Mouse (Mus musculus): Measurements from ENCODE around the gene Gm38431. TPM values are rescaled to one million over a fixed set of nuclear protein-coding genes. Genes with fewer than 3 reads are reported as not detected.

Gm38431 gene
- total RNA-seq (2021) = 1 to 10 TPM; 2.1 to 3.5 TPM

GRCm38 (mm10) chr9:21091707-21092320 lies at the start of gene Gm38431, which contains the start of gene Raver1:
Gm38431 (minus strand) TSS chr9:21091997.
Raver1 (minus strand) TSS chr9:21092008.
- intact Hi-C loops (cut with DNase I) = loop anchor here (5.0 kb wide), 1 partner anchor 40 kb away; the partner anchor contains the start of gene Tyk2
- peak; percentile 97 for DNase-seq (ENCODE audit: low spot score in 2 of 2)

- DNase-seq (ENCODE audit: low spot score in 2 of 2) = no peak
- intact Hi-C loops (cut with DNase I) = no loop called here
These were observed 46.6 kb upstream of the Gm38431 start for GRCm38 (mm10) chr9:21138386-21138785.

DNA sequence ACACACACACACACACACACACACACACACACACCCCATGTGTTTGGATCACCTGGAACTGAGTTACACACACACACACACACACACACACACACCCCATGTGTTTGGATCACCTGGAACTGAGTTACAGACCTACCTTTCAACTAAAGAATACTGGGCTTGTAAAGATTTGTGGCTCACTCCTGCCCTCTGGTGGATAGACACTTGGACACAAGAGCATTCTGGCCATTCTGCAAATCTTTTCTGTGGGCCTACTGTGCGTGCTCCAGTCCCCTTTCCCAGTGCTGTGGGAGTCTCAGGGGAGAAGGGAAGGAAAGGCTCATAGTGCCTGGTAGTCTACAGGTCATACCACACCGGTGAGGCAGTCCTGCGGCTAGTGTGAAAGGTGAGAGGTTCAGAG lies 45.4 kb upstream of the Gm38431 start:
- peak; percentile 28 to 60 for DNase-seq (ENCODE audit: low spot score in 2 of 2)
- intact Hi-C loops (cut with DNase I) = no loop called here

DNA sequence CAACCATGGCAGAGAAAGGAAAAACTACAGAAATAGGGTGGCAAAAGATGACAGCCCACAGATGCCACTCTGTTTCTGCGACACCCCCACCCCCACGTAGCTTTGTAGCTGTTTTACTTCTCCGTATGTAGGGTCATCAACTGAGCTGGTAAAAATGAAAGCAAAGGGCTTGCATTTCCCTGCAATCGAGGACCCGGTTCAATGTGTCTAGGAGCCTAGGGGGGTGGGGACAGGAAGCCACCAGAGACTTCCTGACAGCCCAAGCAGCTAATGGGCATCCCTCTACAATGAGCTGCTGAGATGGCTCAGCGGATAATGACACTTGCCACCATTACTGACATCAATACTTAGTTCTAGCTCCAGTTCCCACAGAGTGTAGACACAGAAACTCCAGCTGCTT lies 44.6 kb upstream of the Gm38431 start:
- intact Hi-C loops (cut with DNase I) = no loop called here

DNA sequence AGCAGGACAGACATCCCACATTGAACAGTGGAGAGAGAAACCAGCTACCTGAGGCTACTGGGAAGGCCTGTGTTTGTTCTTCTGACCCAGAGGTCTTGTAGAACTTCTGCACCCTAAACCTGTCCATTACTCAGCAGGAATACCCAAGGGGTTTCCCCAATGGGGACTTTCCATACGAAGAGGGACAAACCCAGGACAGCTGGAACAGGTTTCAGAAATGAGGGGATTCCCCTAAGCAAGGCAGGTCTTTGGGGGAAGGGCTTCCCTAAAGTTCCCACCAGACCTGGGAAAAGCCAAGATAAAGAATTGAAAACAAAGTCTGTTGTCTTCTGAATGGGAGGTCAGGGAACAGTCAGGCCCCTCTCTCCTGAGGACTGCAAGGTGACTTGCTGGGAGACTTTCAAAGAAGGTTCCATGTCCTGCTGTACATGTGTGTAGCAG lies 44.2 kb upstream of the Gm38431 start:
- DNase-seq (ENCODE audit: low spot score in 2 of 2) = no peak
- intact Hi-C loops (cut with DNase I) = no loop called here

More for the DNA sequence above, 44.6 kb upstream of the Gm38431 start:
- no peak for DNase-seq (ENCODE audit: low spot score in 2 of 2)

- DNase-seq (ENCODE audit: low spot score in 2 of 2) = no peak
- intact Hi-C loops (cut with DNase I) = no loop called here
These were observed 43.6 kb upstream of the Gm38431 start for GRCm38 (mm10) chr9:21135329-21135890.

GRCm38 (mm10) chr9:21134595-21135328 lies 43.0 kb upstream of the Gm38431 start:
- intact Hi-C loops (cut with DNase I) = loop anchor here (5.0 kb wide), 3 partner anchors 42 to 237 kb away; partner anchors contain the start of genes Eif3g, Gm38431, Icam5 and Raver1

DNA sequence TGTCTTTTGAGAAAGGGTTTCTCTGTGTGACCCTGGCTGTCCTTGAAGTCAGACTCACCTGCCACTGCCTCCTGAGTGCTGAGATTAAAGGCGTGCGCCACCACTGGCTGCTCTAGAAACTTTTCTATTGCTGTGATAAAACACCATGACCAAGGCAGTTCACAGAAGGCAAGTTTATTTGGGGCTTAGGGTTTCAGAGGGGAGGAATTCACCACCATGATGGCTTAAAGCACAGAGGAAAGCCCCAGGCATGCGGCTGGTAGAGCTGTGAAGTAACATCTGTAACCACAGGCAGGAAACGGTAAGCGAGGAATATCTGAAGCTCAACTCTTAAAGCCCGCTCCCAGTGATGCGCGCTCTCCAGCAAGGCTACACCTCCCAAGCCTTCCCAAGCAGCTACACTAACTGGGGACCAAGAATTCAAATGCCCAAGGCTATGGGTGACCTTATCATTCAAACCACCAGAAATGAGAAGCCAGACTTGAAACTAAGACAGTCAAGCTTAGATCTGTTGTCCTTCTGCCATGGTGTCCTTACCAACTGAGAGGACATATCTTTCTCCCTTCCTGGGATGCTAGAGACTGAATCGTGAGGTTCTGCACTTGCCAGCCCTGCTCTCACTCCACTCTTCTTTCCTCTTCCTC lies 41.4 kb upstream of the Gm38431 start:
- intact Hi-C loops (cut with DNase I) = loop anchor here (5.0 kb wide), 3 partner anchors 41 to 236 kb away; partner anchors contain the start of genes Eif3g, Gm38431, Icam5 and Raver1

More at GRCm38 (mm10) chr9:21134595-21135328, 43.0 kb upstream of the Gm38431 start:
- no peak for DNase-seq (ENCODE audit: low spot score in 2 of 2)

DNA sequence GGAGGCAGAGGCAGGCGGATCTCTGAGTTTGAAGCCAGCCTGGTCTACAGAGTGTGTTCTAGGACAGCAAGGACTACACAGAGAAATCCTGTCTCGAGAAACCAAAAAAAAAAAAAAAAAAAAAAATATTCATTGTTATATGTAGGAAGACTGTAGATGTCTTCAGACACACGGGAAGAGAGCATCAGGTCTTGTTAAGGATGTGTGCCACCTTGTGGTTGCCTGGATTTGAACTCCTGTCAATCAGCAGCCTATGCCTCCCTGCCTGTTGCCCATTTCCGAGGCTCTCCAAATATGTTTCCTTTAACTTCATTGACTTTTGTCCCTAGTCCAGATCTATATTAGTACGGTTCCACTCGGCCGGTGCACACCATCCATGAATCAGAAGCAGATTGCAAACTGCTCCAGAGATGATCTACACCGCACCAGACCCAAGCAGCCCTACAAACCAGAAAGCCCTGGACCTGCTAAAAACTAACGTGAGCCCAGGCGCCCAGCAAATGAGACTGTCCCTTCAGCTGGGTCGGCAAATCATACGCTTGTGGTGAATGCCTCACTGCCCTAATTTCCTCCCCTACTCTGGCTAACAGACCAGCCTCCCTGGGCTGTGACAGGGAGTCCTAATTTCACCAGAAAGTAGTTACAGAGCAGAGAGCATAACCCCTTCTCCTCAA lies 40.4 kb upstream of the Gm38431 start:
- intact Hi-C loops (cut with DNase I) = loop anchor here (5.0 kb wide), 3 partner anchors 40 to 235 kb away; partner anchors contain the start of genes Eif3g, Gm38431, Icam5 and Raver1
- no peak for DNase-seq (ENCODE audit: low spot score in 2 of 2)

More for the DNA sequence above, 41.4 kb upstream of the Gm38431 start:
- DNase-seq (ENCODE audit: low spot score in 2 of 2) = no peak

- intact Hi-C loops (cut with DNase I) = loop anchor here (5.0 kb wide), 3 partner anchors 39 to 234 kb away; partner anchors contain the start of genes Eif3g, Gm38431, Icam5 and Raver1
- DNase-seq (ENCODE audit: low spot score in 2 of 2) = peak; percentile 90
These were observed 39.5 kb upstream of the Gm38431 start, which contains the start of gene Tyk2 for GRCm38 (mm10) chr9:21131059-21131956. Tyk2 (minus strand) TSS chr9:21131243.

DNA sequence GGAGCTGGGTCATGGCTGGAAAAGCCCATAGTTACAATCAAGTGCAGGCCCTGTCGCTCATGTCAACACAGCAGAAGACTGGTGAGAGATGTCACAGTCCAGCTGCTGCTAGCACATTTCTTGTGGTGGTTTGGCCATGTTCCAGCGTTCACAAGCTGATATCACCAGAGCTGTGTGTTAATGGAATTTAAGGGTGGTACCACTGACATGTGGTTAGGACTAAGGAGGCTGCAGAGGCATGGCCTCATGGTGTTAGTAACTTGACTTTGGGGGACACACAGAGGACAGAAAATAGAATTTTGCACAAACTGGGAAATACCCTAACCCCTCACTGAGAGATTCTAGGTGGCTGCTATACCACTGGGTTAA lies 34.4 kb upstream of the Gm38431 start:
- intact Hi-C loops (cut with DNase I) = no loop called here
- no peak for DNase-seq (ENCODE audit: low spot score in 2 of 2)

DNA sequence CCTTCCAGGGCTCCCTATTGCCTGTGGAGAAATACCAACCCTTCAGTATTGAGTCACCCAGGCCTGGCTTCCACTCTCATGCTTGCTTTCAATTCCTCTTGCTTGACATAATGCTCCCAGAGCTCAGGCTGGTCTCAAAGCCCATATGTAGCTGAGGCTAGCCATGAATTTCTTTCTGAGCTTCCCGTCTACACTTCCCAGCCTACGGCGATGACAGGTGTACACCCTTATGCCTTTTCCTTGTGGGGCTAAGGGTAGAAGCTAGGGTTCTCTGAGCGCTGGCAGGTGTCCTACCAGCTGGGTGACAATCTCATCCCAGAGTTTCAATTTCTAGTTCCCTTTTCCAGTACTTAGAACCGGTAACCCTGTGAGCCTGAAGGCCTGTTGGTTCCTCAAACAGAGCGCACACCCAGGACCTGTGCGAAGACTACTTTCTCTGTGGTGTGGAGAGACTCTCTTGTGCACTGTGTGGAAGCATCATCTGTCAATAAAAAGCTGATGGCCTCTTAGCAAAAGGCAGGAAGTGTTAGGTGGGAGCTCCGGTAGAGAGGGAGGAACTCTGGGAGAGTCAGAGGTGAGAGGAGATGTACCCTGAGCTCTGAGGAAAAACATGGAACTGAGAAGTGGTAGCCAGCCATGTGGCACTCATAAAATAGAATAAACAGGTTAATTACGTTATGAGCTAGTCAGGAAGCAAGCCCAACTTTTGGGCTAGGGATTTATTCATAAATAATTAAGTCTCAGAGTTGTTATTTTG lies 33.9 kb upstream of the Gm38431 start:
- intact Hi-C loops (cut with DNase I) = no loop called here
- DNase-seq (ENCODE audit: low spot score in 2 of 2) = no peak

DNA sequence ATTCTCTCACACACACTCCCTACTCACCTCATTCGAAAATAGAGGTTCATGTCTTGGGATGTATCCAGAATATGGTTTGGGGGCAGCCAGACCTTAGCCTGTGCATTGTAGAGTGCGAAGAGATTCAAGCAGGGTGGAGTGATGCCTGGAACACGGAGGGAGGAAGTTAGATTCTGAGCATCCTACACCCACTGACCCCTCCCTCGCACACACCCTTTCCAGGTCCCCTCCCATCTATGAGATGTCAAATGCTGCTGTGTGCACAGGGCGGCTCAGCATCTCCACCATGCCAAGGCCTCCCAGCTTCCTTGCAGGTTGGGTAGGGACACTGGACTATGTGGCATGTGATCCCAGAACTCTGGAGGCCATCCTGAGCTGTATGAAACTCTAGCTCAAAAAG lies 33.0 kb upstream of the Gm38431 start:
- intact Hi-C loops (cut with DNase I) = no loop called here
- DNase-seq (ENCODE audit: low spot score in 2 of 2) = no peak

DNA sequence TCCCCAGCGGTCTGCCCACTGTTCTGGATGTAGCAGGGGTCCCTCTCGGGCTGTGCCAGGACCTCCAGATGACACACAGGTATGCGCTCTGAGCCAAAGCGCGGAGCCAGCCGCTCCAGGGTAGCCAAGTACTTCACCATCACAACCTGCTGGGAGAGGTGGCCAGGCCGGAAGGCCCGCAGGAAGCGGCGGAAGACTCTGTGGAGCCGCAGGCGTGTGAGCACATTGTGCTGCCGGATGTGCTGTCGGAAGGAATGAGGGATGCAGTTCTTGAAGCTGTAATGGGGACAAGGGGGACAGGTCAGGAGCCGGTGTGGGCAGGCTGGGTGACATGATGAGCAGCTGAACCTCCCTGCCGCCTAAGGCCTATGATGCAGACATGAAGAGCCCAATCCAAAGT lies 29.7 kb upstream of the Gm38431 start:
- intact Hi-C loops (cut with DNase I) = no loop called here
- DNase-seq (ENCODE audit: low spot score in 2 of 2) = no peak

DNA sequence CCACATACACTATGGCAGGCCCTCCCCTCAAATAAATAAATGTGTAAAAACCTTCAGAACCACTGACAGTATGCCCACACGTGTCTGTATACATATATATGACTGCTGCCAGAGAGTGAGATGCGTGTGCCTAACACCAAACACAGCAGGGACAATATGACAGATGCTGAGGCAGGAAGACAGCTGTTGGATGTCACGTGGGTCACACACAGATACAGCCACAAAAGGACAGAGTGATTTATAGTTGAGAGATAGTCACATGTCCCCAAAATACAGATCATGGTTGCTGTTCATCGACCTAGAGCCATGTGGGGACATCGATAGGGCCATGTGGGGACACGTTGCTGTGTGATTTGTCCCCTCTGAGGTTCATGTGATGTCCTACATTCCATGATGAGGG lies 25.3 kb upstream of the Gm38431 start:
- no peak for DNase-seq (ENCODE audit: low spot score in 2 of 2)

GRCm38 (mm10) chr9:21115105-21115504 lies 23.3 kb upstream of the Gm38431 start:
- intact Hi-C loops (cut with DNase I) = no loop called here
- DNase-seq (ENCODE audit: low spot score in 2 of 2) = no peak

More for the DNA sequence above, 25.3 kb upstream of the Gm38431 start:
- intact Hi-C loops (cut with DNase I) = no loop called here

- intact Hi-C loops (cut with DNase I) = no loop called here
- DNase-seq (ENCODE audit: low spot score in 2 of 2) = no peak
These were observed 22.4 kb upstream of the Gm38431 start for GRCm38 (mm10) chr9:21114190-21114589.

GRCm38 (mm10) chr9:21113751-21114150 lies 22.0 kb upstream of the Gm38431 start:
- intact Hi-C loops (cut with DNase I) = no loop called here

More at GRCm38 (mm10) chr9:21113751-21114150, 22.0 kb upstream of the Gm38431 start:
- DNase-seq (ENCODE audit: low spot score in 2 of 2) = no peak

Data from left cerebral cortex, postnatal 36 days (tissue).